Mouse (Mus musculus): ENCODE data around the gene Mon2.

GRCm38 (mm10) chr10:122982909-122983578, 93.3 kb downstream of the Mon2 start:
- TF ChIP-seq POLR2A (IDR thresholded peaks at IDR 0.05; ENCODE audit: borderline replicate concordance, low read depth, low read length) (no peak), CTCF (IDR thresholded peaks at IDR 0.05; ENCODE audit: low read depth, low read length) (no peak)

All from bone marrow macrophage, adult 2 months (primary cell).